Comparison of ENCODE assay signal across 30 mouse cellular contexts in the genomic region with DNA sequence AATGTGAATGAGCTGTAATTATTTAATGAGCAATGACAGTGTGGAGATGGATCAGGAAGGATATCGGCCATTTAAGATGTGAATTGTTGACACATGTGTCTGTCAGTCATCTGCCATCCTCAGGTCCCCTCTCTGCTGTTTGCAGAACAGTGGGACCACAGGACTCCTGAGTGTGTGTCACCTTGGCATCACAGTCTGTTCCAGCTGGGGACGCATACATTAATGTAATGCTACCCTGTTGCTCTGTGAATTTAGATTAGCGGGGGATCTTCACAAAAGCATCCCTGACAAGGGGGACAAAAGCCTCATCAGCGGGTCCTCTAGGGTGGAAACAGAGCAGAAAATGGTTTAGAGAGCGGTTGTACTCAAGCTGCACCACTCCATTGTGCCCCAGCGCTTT. TPM values are rescaled to one million over a fixed set of nuclear protein-coding genes. Genes with fewer than 3 reads are reported as not detected.
DNase-seq lines count a peak whose midpoint lies in the region; ATAC-seq and TF ChIP-seq lines count a peak whose summit lies in the region.
"Had no signal": no experiment of that assay in that cellular context is flagged by ENCODE, and none has a peak within 500 bp of the region (broad histone marks: within the 10 kb centered on the region; RNA-seq: fewer than 3 reads in every experiment).

No protein-coding gene starts in this region.

- no peak for TF ChIP-seq CTCF in midbrain, postnatal 0 days (IDR thresholded peaks at IDR 0.05)

- H3K4me1 ChIP-seq in forebrain, embryonic 13.5 days: peaks cover 23% of the 10 kb centered on the region
- peaks cover 23% of the 10 kb centered on the region for H3K4me1 ChIP-seq in forebrain, embryonic 10.5 days
- H3K4me1 ChIP-seq in midbrain, embryonic 11.5 days (ENCODE audit: control insufficient read depth, insufficient read depth, low read length): peaks cover 9% of the 10 kb centered on the region
- no peaks in the 10 kb centered on the region for H3K4me1 ChIP-seq in midbrain, postnatal 0 days (ENCODE audit: insufficient read depth, low read length)
- peaks cover 10% of the 10 kb centered on the region for H3K4me1 ChIP-seq in forebrain, embryonic 16.5 days (replicated peaks; ENCODE audit: control insufficient read depth, insufficient read depth, low read length)
- H3K4me1 ChIP-seq: embryonic facial prominence, embryonic 13.5 days; kidney, embryonic 15.5 days; limb, embryonic 12.5 days; liver, embryonic 15.5 days had no signal

- no peaks in the 10 kb centered on the region for H3K9me3 ChIP-seq in forebrain, embryonic 13.5 days (replicated peaks)
- no peaks in the 10 kb centered on the region for H3K9me3 ChIP-seq in forebrain, embryonic 10.5 days
- no peaks in the 10 kb centered on the region for H3K9me3 ChIP-seq in midbrain, embryonic 11.5 days (ENCODE audit: control insufficient read depth, low read length)
- no peaks in the 10 kb centered on the region for H3K9me3 ChIP-seq in midbrain, postnatal 0 days (ENCODE audit: low read length)
- no peaks in the 10 kb centered on the region for H3K9me3 ChIP-seq in forebrain, embryonic 16.5 days (ENCODE audit: control insufficient read depth, low read length)
- H3K9me3 ChIP-seq: embryonic facial prominence, embryonic 13.5 days; hindbrain, embryonic 13.5 days; kidney, embryonic 15.5 days; limb, embryonic 12.5 days; liver, embryonic 15.5 days had no signal

- 0 out of 2 replicates have a peak overlapping the region, but pooled peaks have one; percentile 25 for H3K27ac ChIP-seq in forebrain, embryonic 13.5 days
- H3K27ac ChIP-seq in forebrain, embryonic 10.5 days: no peak overlapping the region
- H3K27ac ChIP-seq in midbrain, embryonic 11.5 days (ENCODE audit: low read depth, low read length): no peak overlapping the region; the same call in 1 of the 2 replicates
- H3K27ac ChIP-seq in midbrain, postnatal 0 days (ENCODE audit: low read depth, low read length): no peak overlapping the region
- no peak overlapping the region for H3K27ac ChIP-seq in forebrain, embryonic 16.5 days (ENCODE audit: low read length)
- H3K27ac ChIP-seq: embryonic facial prominence, embryonic 13.5 days; hindbrain, embryonic 13.5 days; kidney, embryonic 15.5 days; left cerebral cortex, adult 2 months; limb, embryonic 12.5 days; liver, embryonic 15.5 days had no signal

- peak; percentile 81 for ATAC-seq in forebrain, embryonic 13.5 days
- ATAC-seq in midbrain, embryonic 11.5 days (ENCODE audit: low FRiP score): peak; percentile 79
- ATAC-seq in midbrain, postnatal 0 days (ENCODE audit: low FRiP score): no peak
- ATAC-seq in forebrain, embryonic 16.5 days: peak; percentile 66; the same call in 1 of the 2 replicates
- ATAC-seq: CD4-positive, CD25-positive, alpha-beta regulatory T cell, adult 4 months had no signal

- no peak overlapping the region for H3K4me2 ChIP-seq in forebrain, embryonic 13.5 days
- no peak overlapping the region for H3K4me2 ChIP-seq in midbrain, embryonic 11.5 days
- no peak overlapping the region for H3K4me2 ChIP-seq in midbrain, postnatal 0 days (ENCODE audit: low read depth, low read length, poor library complexity, severe bottlenecking)
- no peak overlapping the region for H3K4me2 ChIP-seq in forebrain, embryonic 16.5 days (ENCODE audit: low read length)
- H3K4me2 ChIP-seq: embryonic facial prominence, embryonic 13.5 days; hindbrain, embryonic 13.5 days; kidney, embryonic 15.5 days; limb, embryonic 12.5 days; liver, embryonic 15.5 days; lung, embryonic 14.5 days had no signal

- WGBS in forebrain, embryonic 13.5 days: 12% methylated on average over 6 of the region's 6 CpGs
- WGBS in forebrain, embryonic 10.5 days: 43% methylated on average over 6 of the region's 6 CpGs
- WGBS in midbrain, embryonic 11.5 days: 28% methylated on average over 6 of the region's 6 CpGs
- 28% methylated on average over 6 of the region's 6 CpGs for WGBS in midbrain, postnatal 0 days
- 15% methylated on average over 6 of the region's 6 CpGs for WGBS in forebrain, embryonic 16.5 days

- H3K36me3 ChIP-seq in forebrain, embryonic 13.5 days (ENCODE audit: poor library complexity, severe bottlenecking): peaks cover 3% of the 10 kb centered on the region; the same call in 1 of the 2 replicates
- H3K36me3 ChIP-seq in forebrain, embryonic 10.5 days (replicated peaks): peaks cover 19% of the 10 kb centered on the region
- H3K36me3 ChIP-seq in midbrain, embryonic 11.5 days (ENCODE audit: control insufficient read depth, insufficient read depth, low read length): no peaks in the 10 kb centered on the region
- peaks cover under 1% of the 10 kb centered on the region; the same call in 1 of the 2 replicates for H3K36me3 ChIP-seq in midbrain, postnatal 0 days (ENCODE audit: insufficient read depth, low read length)
- H3K36me3 ChIP-seq in forebrain, embryonic 16.5 days (ENCODE audit: control insufficient read depth, insufficient read depth): no peaks in the 10 kb centered on the region
- H3K36me3 ChIP-seq: hindbrain, embryonic 13.5 days; liver, embryonic 15.5 days had no signal

- no peak overlapping the region for H3K4me3 ChIP-seq in forebrain, embryonic 13.5 days
- no peak overlapping the region for H3K4me3 ChIP-seq in forebrain, embryonic 10.5 days
- H3K4me3 ChIP-seq in midbrain, embryonic 11.5 days (ENCODE audit: low read depth, low read length): no peak overlapping the region
- no peak overlapping the region for H3K4me3 ChIP-seq in midbrain, postnatal 0 days (ENCODE audit: low read depth, low read length)
- no peak overlapping the region for H3K4me3 ChIP-seq in forebrain, embryonic 16.5 days (replicated peaks; ENCODE audit: low read length)
- H3K4me3 ChIP-seq: embryonic facial prominence, embryonic 13.5 days; hindbrain, embryonic 13.5 days; kidney, embryonic 15.5 days; left cerebral cortex, adult 2 months; limb, embryonic 12.5 days; liver, embryonic 15.5 days had no signal

- H3K27me3 ChIP-seq in forebrain, embryonic 13.5 days: no peaks in the 10 kb centered on the region
- H3K27me3 ChIP-seq in forebrain, embryonic 10.5 days (ENCODE audit: poor library complexity, severe bottlenecking): no peaks in the 10 kb centered on the region
- no peaks in the 10 kb centered on the region for H3K27me3 ChIP-seq in midbrain, embryonic 11.5 days (ENCODE audit: control insufficient read depth, insufficient read depth, low read length)
- no peaks in the 10 kb centered on the region for H3K27me3 ChIP-seq in midbrain, postnatal 0 days (ENCODE audit: insufficient read depth, low read length)
- H3K27me3 ChIP-seq in forebrain, embryonic 16.5 days (replicated peaks; ENCODE audit: control insufficient read depth, insufficient read depth, low read length): no peaks in the 10 kb centered on the region
- H3K27me3 ChIP-seq: embryonic facial prominence, embryonic 13.5 days; hindbrain, embryonic 13.5 days; kidney, embryonic 15.5 days; limb, embryonic 12.5 days; liver, embryonic 15.5 days had no signal

- no peak overlapping the region for H3K9ac ChIP-seq in forebrain, embryonic 13.5 days
- H3K9ac ChIP-seq in midbrain, embryonic 11.5 days (ENCODE audit: low read length): no peak overlapping the region
- no peak overlapping the region for H3K9ac ChIP-seq in midbrain, postnatal 0 days (replicated peaks; ENCODE audit: low read length, poor library complexity, severe bottlenecking)
- no peak overlapping the region for H3K9ac ChIP-seq in forebrain, embryonic 16.5 days (replicated peaks; ENCODE audit: low read depth, low read length)
- H3K9ac ChIP-seq: embryonic facial prominence, embryonic 13.5 days; hindbrain, embryonic 13.5 days; kidney, embryonic 15.5 days; limb, embryonic 12.5 days; liver, embryonic 15.5 days; lung, embryonic 14.5 days had no signal

- no peak for DNase-seq in forebrain, embryonic 10.5 days (ENCODE audit: extremely low spot score, low spot score)
- peak; percentile 85 for DNase-seq in midbrain, embryonic 11.5 days (ENCODE audit: low spot score, missing footprints)
- no peak for DNase-seq in midbrain, postnatal 0 days (ENCODE audit: low spot score)
- DNase-seq in retina, embryonic 14.5 days (ENCODE audit: low spot score): peak; percentile 12
- no peak for DNase-seq in thymus, postnatal 4 days
- DNase-seq in layer of hippocampus, postnatal 36 days: no peak
- DNase-seq: adrenal gland, postnatal 14 days; cerebellum, adult 11-12 months; cerebellum, postnatal 10 days; gastrocnemius, postnatal 14 days; heart, postnatal 14 days; kidney, adult 18-20 months; kidney, postnatal 25 days; lung, embryonic 14.5 days; right cerebral cortex, adult 18-20 months; thymus, adult 2 months; thymus, postnatal 36 days had no signal

RNA-seq across cellular contexts. Expression of a gene that starts 59.2 kb away (rescaled TPM):
- polyA plus RNA-seq in forebrain, embryonic 13.5 days (2015; fragmentation: Nextera tagmentation; extraction: Ambion mirVana): 5.3 and 5.5 TPM in 2 replicates
- 1.9 and 2.1 TPM in 2 replicates for polyA plus RNA-seq in forebrain, embryonic 10.5 days (2016; fragmentation: Nextera tagmentation; extraction: Ambion mirVana)
- 1.4 and 2.1 TPM in 2 replicates for polyA plus RNA-seq in midbrain, embryonic 11.5 days (2014; fragmentation: Nextera tagmentation; extraction: Ambion mirVana)
- 27.5 and 31.9 TPM in 2 replicates for total RNA-seq in midbrain, postnatal 0 days (2014; rRNA removed)
- 10.5 and 10.9 TPM in 2 replicates for polyA plus RNA-seq in midbrain, postnatal 0 days (2015; fragmentation: Nextera tagmentation; extraction: Ambion mirVana)
- 12.8 and 13.4 TPM in 2 replicates for polyA plus RNA-seq in forebrain, embryonic 16.5 days (2015; fragmentation: Nextera tagmentation; extraction: Ambion mirVana)
- total RNA-seq in layer of hippocampus, postnatal 36 days (2021): 10 to 100 TPM; 12.7 to 13.0 TPM
- total RNA-seq: granulocyte monocyte progenitor cell, adult 5-6 weeks; heart, postnatal 14 days; liver, adult 2 months; megakaryocyte progenitor cell, adult 5-6 weeks; monocyte, adult 5-6 weeks had no signal
- polyA plus RNA-seq: liver, adult 2 months; thymus, adult 2 months had no signal

Comparison
In these comparisons a context has a peak if more than half of its experiments do, and no peak if none do; other contexts are left out.
1. DNase-seq: peak in midbrain, embryonic 11.5 days (single experiment) and retina, embryonic 14.5 days (single experiment); none in forebrain, embryonic 10.5 days (single experiment), midbrain, postnatal 0 days (single experiment), thymus, postnatal 4 days (single experiment) and layer of hippocampus, postnatal 36 days (0 of 2).